Mouse (Mus musculus) spleen, adult 2 months (tissue): ENCODE data around the gene Spp1. TPM values are rescaled to one million over a fixed set of nuclear protein-coding genes. Genes with fewer than 3 reads are reported as not detected.

ENCODE experiments used
- DNase-seq, 2 experiments: peaks; one replicate each; pipeline versions ENCODE4 v3.0.0 to v3.0.0-alpha.2; 2012 to 2021; ENCODE audit warnings: low spot score in 2 of 2, low read depth in 1 of 2
- H3K27ac ChIP-seq: fragments of 200-500 bp; 2 replicates; pipeline ENCODE4 v1.5.1; 2012; ENCODE audit warnings: low read length, inconsistent platforms; ENCODE audit not compliant: insufficient read depth
- H3K27me3 ChIP-seq: fragments of 200-500 bp; 2 replicates; pipeline ENCODE4 v1.6.1; 2012; ENCODE audit warnings: mild to moderate bottlenecking, moderate library complexity, low read length, inconsistent platforms; ENCODE audit not compliant: control insufficient read depth, insufficient read depth
- H3K36me3 ChIP-seq: fragments of 200-500 bp; 2 replicates; pipeline ENCODE4 v1.6.1; 2012; ENCODE audit warnings: mild to moderate bottlenecking, low read length, inconsistent platforms; ENCODE audit not compliant: control insufficient read depth, insufficient read depth
- H3K4me1 ChIP-seq: fragments of 200-500 bp; 2 replicates; pipeline ENCODE4 v1.6.1; 2011; ENCODE audit warnings: inconsistent platforms; ENCODE audit not compliant: control insufficient read depth, insufficient read depth, insufficient read length
- H3K4me3 ChIP-seq: fragments of 200-500 bp; 2 replicates; pipeline ENCODE4 v1.5.1; 2011; ENCODE audit warnings: mild to moderate bottlenecking, inconsistent platforms; ENCODE audit not compliant: insufficient read depth, insufficient read length; ENCODE audit errors: extremely low read depth
- CTCF ChIP-seq: fragments of 200-500 bp; IDR thresholded peaks from 2 replicates; pipeline ENCODE4 v1.5.1; 2011; ENCODE audit warnings: mild to moderate bottlenecking, inconsistent platforms; ENCODE audit not compliant: insufficient read depth, insufficient read length, insufficient replicate concordance; ENCODE audit errors: extremely low read depth
- POLR2A ChIP-seq: fragments of 200-500 bp; IDR thresholded peaks from 2 replicates; pipeline ENCODE4 v1.6.1; 2011; ENCODE audit warnings: low read depth, low read length, inconsistent platforms
- whole genome bisulfite sequencing: fragments of 180-500 bp; shearing (Covaris S2); methylation state at CpG from one replicate; pipeline ENCODE4 v1.1.7; 2018; 5-methylcytosine and 5-hydroxymethylcytosine counted together
- polyA plus RNA-seq: library from polyadenylated mRNA; depleted of rRNA; stranded (reverse); fragments of >200 nt; gene quantifications from 2 replicates; pipeline ENCODE4 v1.2.3, GENCODE M21; 2012

Spp1 gene
- polyA plus RNA-seq, 1 experiment: 2.1 TPM

DNA sequence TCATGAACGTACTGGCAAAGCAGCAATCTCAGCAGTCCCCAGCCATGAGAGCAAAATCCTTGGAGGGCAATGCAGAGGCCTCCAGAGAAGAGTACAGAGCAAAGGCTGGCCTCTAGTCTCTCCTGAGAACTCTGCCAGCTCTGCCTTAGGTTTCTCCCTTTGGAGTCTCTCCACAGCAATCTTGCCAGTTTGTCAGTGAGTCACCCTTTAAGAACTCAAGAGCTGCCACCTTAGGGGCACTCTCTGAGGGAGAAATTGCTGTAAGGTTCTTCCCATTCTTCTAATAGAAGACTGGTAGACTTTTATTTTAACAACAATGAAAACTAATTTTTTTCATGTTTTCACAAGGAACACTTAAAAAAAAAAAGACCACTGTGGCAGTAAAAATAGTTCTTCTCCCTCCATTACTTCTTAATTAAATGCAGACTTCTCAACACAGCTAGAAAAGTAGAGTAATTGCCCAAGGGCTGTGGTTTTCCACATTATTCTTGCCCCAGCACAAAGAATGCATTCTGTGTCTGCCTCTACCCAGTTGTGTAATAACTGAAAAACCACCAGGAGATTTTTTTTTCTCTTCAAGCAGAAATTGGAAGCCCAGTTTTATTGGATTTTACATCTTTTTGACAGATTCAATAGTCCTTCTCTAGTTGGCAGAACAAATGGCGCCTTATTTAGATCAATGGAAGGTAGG lies 27.2 kb upstream of the Spp1 start:
- 79% methylated on average over 2 of the region's 2 CpGs for WGBS
- no peak overlapping the region for H3K27ac ChIP-seq
- H3K4me3 ChIP-seq: no peak overlapping the region
- no peak for DNase-seq
- no peaks in the 10 kb centered on the region for H3K4me1 ChIP-seq
- TF ChIP-seq CTCF (no peak), POLR2A (no peak)
- H3K27me3 ChIP-seq: no peaks in the 10 kb centered on the region
- no peaks in the 10 kb centered on the region for H3K36me3 ChIP-seq

DNA sequence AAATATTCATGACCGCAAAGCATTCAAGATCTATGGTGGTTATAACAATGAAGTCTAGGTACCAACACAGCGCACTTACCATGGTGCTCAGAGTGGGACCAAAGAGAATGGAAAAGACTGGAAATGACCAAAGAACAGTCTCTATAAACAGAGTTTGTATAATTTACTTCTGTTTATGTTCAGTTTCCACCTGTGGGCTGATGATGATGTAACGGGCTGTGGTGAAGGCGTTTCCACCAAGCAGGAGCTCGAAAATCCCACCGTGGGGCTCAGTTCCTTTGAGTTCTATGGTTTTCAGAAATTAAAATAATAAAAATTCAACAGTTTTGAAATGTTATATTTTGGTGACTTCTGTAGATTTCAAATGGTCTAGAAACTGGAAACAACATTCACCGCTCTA lies 26.4 kb upstream of the Spp1 start:
- no peak for DNase-seq
- H3K27ac ChIP-seq: no peak overlapping the region
- H3K36me3 ChIP-seq: no peaks in the 10 kb centered on the region
- no peak for TF ChIP-seq POLR2A
- TF ChIP-seq CTCF: no peak
- H3K4me3 ChIP-seq: no peak overlapping the region
- no peaks in the 10 kb centered on the region for H3K4me1 ChIP-seq
- WGBS: 83% methylated on average over 7 of the region's 7 CpGs
- H3K27me3 ChIP-seq: no peaks in the 10 kb centered on the region

DNA sequence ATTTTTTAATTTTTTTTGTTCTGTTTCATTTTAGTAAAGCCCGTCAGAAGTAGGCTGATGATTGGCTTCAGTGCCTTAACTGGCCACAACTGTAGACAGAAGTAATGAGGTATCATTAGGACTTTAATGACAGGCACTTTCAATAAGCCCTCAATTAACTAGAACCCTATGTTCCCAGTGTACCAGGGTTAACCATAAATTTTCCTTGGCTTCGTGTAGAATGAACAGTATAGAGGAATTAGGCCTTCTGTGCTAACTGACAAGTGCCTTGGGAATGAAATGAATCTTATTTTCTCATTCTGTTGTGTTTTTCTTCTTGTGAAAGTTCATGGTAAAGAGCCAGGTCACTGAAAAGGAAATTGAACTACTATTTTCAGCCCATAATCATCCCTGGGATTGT lies 18.9 kb upstream of the Spp1 start:
- TF ChIP-seq CTCF (no peak), POLR2A (no peak)
- Histone ChIP-seq H3K4me3 (no peak overlapping the region), H3K27me3 (no peaks in the 10 kb centered on the region), H3K27ac (no peak overlapping the region), H3K36me3 (no peaks in the 10 kb centered on the region), H3K4me1 (no peaks in the 10 kb centered on the region)
- WGBS: 85% methylated on average over 2 of the region's 2 CpGs
- DNase-seq: no peak

DNA sequence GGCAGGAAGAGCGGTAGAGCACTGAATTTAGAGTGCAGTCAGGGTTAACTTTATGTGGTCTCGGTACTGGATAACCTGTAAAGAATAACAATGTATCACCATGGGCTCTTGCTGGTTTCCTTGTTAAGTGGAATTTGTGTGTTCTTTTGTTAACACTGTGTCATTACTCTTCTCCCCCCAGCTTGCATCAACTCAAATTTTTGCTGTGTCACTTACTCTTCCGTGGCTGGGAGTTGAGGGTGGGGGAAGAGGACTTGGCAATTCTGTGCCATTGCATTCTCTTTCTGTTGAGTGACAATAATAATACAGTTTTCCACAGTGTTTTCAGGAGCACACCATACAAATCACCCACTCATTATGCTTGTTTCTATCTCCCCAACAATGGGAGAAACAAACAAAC lies 17.9 kb upstream of the Spp1 start:
- WGBS: 53% methylated on average over 3 of the region's 3 CpGs
- Histone ChIP-seq H3K36me3 (no peaks in the 10 kb centered on the region), H3K27me3 (no peaks in the 10 kb centered on the region), H3K4me1 (no peaks in the 10 kb centered on the region), H3K27ac (no peak overlapping the region), H3K4me3 (no peak overlapping the region)
- no peak for DNase-seq
- TF ChIP-seq CTCF (no peak), POLR2A (no peak)

DNA sequence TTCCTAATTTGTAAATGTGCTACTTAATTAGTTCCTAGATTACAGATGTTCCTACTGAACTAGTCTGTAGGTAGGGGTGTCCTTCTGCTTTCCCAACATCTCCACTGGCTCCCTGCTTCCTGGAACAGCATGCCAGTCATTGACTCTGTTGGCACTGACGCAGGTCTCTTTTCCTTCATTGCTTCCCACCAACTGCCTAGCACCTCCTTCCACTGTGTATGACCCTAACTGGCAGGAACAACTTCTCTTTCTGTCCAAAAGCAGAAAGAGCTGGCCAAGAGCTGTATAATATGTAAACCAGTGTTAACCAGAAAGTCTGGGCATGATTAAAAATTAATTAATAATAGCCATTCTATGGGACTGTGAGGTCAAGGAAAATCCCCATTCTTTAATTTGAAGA lies 17.2 kb upstream of the Spp1 start:
- Histone ChIP-seq H3K36me3 (no peaks in the 10 kb centered on the region), H3K4me3 (no peak overlapping the region), H3K27ac (no peak overlapping the region), H3K27me3 (no peaks in the 10 kb centered on the region), H3K4me1 (no peaks in the 10 kb centered on the region)
- no peak for TF ChIP-seq CTCF
- no peak for TF ChIP-seq POLR2A
- WGBS: 98% methylated on average over 1 of the region's 1 CpGs
- no peak for DNase-seq

DNA sequence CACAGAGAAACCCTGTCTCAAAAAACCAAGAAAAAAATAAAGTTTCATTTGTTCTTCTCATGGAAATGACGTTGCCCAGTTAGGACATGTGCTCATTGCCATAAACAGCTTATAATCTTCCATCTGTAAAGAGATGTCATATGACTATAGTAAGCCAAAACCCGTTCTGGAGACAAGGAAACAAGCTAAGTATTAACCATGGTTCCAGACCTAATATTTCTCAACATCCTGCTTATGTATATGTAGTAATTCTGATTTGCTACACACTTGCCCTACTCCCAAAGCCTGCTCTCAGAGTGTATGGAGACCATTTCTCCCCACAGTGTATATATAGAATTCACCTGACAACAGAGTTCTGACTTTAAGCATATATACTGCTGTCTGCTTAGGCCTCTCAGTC lies 12.9 kb upstream of the Spp1 start:
- Histone ChIP-seq H3K4me1 (no peaks in the 10 kb centered on the region), H3K36me3 (no peaks in the 10 kb centered on the region), H3K4me3 (no peak overlapping the region), H3K27ac (no peak overlapping the region), H3K27me3 (no peaks in the 10 kb centered on the region)
- no peak for DNase-seq
- TF ChIP-seq POLR2A (no peak), CTCF (no peak)
- 74% methylated on average over 2 of the region's 2 CpGs for WGBS

DNA sequence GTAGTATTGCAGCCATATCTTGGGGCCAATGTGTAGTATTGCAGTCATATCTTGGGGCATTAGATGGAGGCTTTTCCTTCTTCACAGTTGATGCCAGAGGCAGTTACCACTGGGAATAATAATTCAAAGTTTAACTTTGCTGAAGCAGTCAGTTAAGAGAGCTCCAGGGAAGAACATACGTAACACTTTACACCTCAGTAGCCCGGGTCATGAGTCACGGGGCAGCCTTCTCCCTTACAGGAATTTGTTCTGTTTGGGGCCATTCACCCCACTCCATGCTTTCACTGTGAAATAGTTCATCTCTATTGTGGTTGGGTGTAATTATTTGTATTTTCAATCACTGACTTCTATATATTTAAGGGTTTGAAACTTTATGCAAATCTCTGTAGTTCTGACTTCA lies 11.1 kb upstream of the Spp1 start:
- 91% methylated on average over 3 of the region's 3 CpGs for WGBS
- no peaks in the 10 kb centered on the region for H3K36me3 ChIP-seq
- no peaks in the 10 kb centered on the region for H3K27me3 ChIP-seq
- no peak overlapping the region for H3K4me3 ChIP-seq
- TF ChIP-seq POLR2A (no peak), CTCF (no peak)
- no peak for DNase-seq
- H3K4me1 ChIP-seq: no peaks in the 10 kb centered on the region
- no peak overlapping the region for H3K27ac ChIP-seq

DNA sequence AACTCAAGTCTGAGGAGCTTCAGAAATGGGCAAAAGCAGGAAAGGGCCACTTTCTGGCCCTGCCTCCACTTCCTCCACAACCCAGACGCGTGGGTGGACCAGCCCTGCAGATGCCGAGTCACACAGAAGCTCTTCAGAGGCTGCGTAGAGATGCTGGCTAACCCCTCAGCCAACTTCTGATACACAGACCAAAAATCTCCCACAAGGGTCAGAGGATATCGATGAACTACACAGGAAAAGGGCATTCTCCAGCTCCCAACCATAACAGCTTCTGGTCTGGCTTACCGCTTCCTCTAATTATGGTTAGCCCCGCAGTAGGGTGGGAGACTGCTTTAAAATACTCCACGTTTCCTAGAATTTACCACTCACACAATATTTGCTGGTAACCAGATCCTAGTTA lies 9.0 kb upstream of the Spp1 start:
- WGBS: 8% methylated on average over 8 of the region's 8 CpGs

More for the DNA sequence above, 9.0 kb upstream of the Spp1 start:
- Histone ChIP-seq H3K27ac (no peak overlapping the region), H3K27me3 (no peaks in the 10 kb centered on the region), H3K36me3 (no peaks in the 10 kb centered on the region), H3K4me3 (no peak overlapping the region), H3K4me1 (no peaks in the 10 kb centered on the region)
- DNase-seq: no peak
- TF ChIP-seq POLR2A (no peak), CTCF (no peak)
